Mouse (Mus musculus): Measurements from ENCODE around the gene Rnf208. TPM values are rescaled to one million over a fixed set of nuclear protein-coding genes. Genes with fewer than 3 reads are reported as not detected.
A peak's percentile ranks its signal among the peaks of the same experiment; 100 is the strongest.

Gene Rnf208
- total RNA-seq, 2 experiments from 2014 or later, result 0.58 TPM; not detected in 1

DNA sequence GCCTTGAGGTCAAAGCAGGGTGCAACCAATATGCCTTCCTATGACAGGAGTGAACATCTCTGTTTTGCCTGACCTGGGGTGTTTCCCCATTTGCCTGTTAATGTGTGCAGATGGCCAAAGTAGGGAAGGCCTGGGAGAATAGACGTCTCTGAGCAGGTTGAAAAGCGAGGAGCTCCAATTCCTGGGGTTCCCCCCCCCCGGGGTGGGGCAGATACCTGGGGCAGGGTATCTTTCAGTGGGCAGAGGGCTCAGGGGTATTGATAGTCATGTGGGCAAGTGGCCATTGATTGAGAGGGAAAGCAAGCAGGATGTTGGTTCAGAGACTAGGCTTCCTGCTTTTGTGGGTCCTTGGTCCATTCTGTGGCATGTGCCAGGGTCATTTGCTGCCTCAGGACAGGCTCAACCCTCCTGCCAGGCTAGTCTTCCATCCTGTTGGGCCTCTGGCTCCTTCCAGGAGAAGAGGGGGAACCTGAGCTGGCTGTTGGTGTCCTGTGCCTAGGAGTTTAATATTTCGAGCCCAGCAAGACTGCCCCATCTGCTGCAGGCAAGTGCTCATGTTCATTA lies 25.8 kb downstream of the Rnf208 start:
- no peak for ATAC-seq (replicated peaks; ENCODE audit: poor library complexity, severe bottlenecking)

DNA sequence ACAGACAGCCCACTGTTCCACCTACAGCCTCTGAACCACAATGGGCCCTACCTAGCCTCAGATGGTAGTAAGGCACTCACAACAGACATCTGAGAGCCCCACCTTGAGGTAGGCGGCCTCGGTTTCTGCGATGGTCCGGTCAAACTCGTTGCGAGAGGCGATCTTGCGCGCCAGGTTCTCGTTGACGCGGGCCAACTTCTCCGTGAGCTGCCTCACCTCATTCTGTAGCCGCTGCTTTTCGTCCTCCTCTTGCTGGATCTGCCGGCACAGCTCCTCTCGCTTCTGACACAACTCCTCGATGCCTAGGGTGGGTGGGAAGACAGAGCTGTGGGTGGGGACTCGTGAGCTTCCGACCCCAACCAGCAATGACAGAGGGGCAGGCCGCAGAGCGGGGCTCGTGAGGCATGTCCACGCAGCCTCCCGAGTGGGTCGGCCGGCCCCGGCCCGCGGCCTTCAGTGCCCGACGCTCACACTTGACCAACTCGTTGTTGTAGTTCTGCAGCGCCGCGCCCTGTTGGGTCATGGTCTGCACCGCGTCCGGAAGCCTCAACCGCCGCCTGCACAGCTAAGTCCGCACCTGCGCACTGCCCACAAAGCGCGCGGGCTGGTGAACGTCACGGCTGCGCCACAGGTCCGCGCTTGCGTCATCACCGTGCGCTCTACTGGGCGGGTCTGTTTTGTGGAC lies 29.9 kb downstream of the Rnf208 start, which contains the start of the genes Ssna1 and Anapc2:
Gene Ssna1 (minus strand): TSS at position 612 of the 685 bp plus-strand sequence.
Gene Anapc2 (plus strand): TSS at position 652 of the 685 bp plus-strand sequence.
- ATAC-seq (replicated peaks; ENCODE audit: poor library complexity, severe bottlenecking), result peak; percentile 95

DNA sequence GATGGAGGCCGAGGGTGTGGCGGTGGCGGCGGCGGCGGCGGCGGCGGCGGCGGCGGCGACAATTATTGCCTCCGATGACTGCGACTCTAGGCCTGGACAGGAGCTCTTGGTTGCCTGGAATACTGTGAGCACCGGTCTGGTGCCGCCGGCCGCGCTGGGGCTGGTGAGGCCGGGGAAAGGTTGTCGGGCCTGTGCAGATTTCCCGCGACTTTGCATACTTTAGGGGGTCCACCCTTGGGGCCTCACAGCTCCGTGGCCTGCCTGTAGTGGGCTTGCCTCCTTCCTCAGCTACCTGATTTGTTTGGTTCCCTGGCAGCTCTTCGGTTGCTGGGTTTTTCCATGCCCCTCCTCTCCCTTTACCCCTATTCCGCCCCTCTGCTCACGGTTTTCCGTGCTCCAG lies 30.5 kb downstream of the Rnf208 start:
- 0 out of 2 replicates have a peak, but pooled peaks have one; percentile 2 for ATAC-seq (replicated peaks; ENCODE audit: poor library complexity, severe bottlenecking)

DNA sequence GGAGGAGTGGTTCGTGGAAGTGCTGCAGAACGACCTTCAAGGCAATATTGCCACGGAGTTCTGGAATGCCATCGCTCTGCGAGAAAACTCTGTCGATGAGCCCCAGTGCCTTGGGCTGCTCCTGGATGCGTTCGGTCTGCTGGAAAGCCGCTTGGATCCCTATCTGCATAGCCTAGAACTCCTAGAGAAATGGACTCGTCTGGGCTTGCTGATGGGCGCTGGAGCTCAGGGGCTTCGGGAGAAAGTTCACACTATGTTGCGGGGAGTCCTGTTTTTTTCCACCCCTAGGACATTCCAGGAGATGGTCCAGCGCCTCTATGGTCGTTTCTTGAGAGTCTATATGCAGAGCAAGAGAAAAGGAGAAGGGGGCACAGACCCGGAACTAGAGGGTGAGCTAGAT lies 31.0 kb downstream of the Rnf208 start:
- no peak for ATAC-seq (replicated peaks; ENCODE audit: poor library complexity, severe bottlenecking)

DNA sequence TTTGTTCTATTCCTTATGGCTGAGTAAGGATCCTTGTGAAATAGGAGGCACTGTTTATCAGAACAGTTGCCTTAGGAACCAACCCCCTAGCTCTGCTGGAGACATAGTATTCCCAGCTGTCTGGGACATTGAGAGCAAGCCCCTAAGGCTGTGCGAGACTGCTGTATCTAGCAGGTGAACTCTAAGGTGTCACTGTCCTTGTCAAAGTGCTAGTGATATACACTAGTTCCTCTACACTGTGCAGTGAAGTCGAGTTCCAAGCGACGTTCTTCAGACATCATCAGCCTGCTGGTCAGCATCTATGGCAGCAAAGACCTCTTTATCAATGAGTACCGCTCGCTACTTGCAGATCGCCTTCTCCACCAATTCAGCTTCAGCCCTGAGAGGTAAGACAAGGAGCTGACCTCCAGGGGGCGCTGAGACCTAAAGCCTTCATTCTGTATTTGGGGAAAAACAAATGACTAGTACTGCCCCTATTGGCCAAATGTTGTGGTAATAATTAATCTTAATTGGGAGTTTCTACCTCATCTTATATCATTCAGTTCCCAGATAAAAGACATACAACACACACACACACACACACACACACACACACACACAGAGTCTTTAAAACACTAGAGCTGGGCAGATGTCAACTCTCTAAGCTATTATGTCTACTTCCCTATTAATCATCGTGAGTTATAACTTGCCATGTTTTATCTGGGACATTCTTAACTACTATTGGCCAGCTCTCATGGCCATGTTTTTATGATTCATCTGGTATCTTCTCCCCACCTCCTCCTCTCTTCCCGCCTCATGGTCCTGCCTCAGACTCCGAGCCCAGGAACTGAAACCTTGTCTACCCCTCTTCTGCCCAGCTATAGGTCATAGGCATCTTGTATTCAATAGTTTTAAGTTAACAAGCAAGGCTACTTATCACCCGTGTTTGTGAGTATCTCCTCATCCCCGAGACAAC lies 37.1 kb downstream of the Rnf208 start:
- peak; percentile 93 for ATAC-seq (replicated peaks; ENCODE audit: poor library complexity, severe bottlenecking)

DNA sequence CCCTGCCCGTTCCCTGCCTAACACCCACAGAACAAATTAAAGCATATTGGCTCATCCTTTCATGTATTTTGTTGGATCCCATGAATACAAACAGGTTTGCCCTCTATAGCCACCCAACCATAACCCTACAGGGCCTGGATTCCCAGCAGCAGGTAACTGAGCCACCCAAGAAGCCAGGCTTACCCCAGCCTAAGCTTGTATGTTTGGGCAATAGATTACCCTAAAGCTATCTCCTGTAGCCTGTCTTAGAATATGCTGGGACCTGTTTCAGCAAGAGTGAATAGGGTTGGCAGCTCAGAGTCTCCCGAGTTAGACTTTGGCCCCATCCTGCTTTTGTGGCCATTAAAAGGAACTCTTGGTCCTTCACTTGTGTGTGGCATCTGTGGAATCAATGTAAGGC lies 43.5 kb downstream of the Rnf208 start:
- no peak for ATAC-seq (replicated peaks; ENCODE audit: poor library complexity, severe bottlenecking)

DNA sequence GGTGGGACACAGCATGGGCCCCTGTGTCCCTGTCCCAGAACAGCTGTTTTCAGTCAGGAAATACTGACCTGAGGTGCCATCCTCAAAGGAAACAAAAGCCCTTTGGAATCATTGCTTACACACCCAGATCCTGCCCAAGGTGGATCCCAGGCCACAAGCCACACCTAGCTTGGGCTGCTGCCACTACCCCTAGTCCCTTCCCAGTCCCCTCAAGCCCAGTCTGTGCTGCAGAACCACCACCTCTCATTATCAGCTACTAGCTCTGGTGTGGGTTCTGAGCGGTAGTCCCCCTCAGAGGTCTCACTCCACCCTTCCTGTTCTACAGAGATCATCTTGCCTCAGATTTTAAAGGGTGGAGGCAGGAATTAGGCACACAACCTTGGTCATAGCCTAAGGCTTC lies 44.3 kb downstream of the Rnf208 start:
- ATAC-seq (replicated peaks; ENCODE audit: poor library complexity, severe bottlenecking), result no peak

DNA sequence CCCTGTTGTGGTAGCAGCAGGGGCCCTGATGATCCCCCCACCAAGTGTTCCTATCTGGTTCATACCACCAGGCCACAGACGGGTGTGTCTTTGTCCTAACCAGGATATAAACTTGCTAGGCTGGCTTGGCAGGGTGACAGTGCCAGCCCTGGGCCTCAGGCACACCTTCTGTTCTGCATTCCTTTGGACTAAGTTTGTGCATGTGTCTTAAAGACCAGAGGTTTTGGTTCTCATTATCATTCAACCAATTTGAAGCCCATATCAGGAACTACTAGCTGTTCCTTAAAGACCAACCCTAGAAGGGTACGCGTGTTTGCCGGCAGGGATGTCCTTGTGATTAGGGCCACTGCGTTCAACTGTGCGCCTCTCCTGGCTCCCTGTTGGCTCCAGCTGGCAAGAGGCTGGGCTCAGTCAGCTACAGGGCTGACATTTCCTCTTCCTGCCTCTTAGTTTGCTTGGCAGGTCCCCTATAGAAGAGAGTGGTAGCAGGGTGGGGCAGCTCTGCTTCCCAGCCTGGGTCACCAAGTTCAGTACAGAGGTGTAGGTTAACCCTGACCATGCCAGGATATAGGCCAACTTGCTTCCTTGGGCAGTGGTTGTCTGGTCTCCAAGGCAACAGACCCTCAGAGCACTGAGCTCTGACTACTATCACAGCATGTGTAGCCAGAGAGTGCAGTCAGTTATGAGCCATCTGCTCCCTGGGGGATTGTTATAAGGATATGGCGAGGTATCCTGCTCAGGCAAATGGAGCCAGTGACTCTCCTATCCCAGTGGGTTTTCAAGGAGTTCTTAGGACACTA lies 45.0 kb downstream of the Rnf208 start:
- ATAC-seq (replicated peaks; ENCODE audit: poor library complexity, severe bottlenecking), result no peak

DNA sequence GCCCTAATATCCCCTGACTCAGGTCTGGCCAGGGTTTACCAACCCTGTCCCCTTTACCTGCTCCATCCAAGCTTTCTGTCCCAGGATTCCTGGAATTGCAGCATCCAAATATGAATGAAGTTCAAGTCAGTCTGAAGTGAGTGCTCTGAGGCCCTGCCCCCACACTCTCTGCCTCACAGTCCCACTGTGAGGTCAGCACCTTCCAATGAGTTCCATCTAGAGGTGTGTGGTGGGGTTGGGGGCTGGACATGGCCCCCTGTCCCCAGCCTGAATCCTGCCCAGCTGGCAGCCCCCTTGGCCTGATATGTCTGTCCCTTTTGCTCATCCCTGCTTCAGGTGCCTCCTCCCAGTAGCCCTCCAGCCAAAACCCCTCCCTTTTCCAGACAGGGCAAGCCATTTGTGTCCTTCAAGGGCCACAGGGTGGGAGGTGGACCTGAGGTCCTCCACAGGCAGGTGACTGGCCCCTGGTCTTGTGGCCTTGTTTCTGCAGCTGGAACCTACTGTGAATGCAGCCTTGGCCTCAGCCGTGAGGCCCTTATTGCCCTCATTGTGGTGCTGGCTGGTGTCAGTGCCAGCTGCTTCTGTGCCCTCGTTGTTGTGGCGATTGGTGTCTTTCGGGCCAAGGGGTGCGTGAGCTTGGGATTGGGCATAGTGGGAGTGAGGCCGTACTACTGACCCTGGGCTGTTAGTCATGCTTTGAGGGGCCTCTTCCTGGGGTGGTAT lies 46.0 kb downstream of the Rnf208 start, which contains the start of gene Tmem210:
Gene Tmem210 (plus strand): TSS at position 219 of the 723 bp plus-strand sequence.
- no peak for ATAC-seq (replicated peaks; ENCODE audit: poor library complexity, severe bottlenecking)

DNA sequence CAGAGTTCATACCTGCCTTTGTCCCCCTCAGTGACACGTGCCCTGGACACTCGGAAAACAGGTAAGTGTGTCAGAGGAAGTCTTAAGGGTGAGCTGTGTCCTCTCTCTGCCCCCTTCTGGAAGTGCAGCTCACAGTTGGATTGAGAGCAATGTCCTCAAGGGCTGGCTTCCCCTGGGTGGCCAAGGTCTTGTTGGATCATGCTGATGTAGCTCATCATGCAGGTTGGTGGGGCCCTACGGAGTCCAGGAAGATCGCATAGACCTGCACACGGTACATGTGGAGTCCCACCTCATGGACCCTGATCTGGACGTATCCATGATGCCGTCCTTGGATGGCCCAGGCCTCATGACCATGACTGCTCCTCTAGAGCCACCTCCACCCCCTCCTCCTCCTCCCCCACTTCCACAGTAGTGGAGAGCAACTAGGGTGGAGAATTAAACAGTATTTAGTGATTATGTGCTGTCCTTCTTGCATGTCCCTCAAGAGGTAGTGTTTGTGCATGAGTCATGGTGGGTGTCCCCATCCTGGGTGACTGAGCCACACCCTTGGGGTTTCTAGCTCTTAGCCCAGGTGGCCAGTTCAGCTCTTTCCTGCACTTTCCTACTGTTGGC lies 46.8 kb downstream of the Rnf208 start:
- no peak for ATAC-seq (replicated peaks; ENCODE audit: poor library complexity, severe bottlenecking)

DNA sequence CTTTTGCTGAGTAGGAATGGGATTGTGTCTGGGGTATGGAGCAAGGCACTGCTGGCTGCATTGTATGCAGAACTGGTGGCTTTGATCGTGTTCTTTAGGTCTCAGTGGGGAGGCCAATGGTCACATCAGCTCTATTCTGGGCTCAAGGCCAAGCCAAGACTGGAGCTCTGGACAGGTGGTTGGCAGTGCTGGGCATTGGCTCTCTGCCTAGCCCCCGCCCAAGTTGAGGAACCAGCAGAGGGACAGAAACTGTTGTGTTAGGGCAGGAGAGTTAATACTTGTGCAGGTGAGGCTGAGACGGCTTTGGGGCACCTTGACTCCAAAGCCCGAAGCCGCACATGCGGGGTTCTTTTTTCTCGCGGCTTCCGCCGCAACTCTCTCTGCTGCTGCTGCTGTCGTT lies 47.6 kb downstream of the Rnf208 start, which contains the start of gene Lrrc26:
Gene Lrrc26 (plus strand): TSS at position 265 of the 400 bp plus-strand sequence.
- no peak for ATAC-seq (replicated peaks; ENCODE audit: poor library complexity, severe bottlenecking)

DNA sequence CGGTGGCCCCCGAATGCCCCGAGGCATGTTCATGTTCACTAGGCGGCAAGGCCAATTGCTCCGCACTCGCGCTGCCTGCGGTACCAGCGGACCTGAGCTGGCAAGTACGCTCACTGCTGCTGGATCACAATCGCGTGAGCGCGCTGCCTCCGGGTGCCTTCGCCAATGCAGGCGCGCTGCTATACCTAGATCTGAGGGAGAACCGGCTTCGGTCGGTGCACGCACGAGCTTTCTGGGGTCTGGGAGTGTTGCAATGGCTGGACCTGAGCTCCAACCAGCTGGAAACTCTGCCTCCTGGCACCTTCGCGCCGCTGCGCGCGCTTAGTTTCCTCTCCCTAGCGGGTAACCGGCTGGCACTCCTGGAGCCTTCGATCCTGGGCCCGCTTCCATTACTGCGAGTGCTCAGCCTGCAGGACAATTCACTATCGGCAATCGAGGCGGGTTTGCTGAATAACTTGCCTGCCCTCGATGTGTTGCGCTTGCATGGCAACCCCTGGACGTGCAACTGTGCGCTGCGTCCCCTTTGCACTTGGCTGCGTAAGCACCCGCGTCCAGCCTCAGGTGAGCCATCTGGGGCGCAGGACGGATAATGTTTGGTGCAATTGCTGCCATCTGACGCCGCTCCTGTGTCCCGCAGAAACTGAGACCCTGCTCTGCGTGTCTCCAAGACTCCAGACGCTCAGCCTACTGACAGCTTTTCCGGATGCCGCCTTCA lies 48.2 kb downstream of the Rnf208 start:
- no peak for ATAC-seq (replicated peaks; ENCODE audit: poor library complexity, severe bottlenecking)

DNA sequence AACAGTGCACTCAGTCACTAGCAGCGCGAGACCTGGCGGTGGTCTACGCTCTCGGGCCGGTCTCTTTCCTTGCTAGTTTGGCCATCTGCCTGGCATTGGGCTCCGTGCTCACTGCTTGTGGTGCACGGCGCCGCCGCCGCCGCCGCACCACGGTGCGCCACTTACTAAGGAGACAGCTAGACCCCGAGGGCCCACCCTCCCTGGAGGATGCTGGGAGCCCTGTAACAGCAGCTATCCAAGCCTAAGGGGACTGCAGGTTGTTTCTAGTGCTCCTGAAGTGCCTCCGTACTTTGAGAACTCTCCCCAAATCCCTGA lies 48.7 kb downstream of the Rnf208 start:
- ATAC-seq (replicated peaks; ENCODE audit: poor library complexity, severe bottlenecking), result no peak

DNA sequence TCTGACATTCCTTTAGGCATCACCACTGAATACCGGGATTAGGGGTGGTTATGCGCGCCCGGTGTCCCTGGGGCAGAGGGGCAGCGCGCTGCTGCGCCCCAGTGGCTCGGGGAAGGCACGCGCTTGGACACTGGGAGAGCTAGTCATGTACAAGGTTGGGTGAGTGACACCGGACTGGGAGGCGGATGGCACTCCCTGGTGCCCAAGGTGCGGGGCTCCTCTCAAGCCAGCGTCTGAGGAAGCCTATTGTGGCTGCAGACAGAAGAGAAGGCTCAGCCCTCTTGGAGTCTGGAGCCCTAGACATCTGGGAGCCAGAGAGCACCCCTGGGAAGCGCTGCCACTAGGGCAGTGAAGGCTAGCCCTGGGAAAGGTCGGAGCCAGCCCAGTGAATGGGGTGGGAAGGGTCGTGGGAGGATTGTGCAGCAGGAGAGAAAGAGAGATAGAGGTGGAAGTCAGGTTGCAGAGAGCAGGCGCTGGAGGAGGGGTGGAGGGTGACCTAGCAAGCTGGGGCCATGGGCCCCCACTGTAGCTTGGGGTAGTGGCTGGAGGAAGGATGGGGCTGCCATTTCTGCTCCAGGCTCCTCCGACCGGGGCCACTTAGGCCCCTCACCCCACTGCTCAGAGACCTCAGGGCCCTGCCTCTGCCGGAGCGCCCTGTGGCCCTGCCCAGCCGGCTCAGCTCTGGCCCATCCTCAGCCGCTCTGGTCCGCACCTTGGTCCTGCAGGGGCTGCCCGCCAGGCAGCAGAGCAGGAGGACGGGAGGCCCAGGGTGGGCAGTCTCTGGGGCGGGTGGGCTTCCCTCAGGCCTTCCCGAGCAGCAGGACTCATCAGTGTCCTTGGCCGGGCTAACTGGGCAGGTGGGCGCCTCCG lies 49.4 kb downstream of the Rnf208 start:
- no peak for ATAC-seq (replicated peaks; ENCODE audit: poor library complexity, severe bottlenecking)

DNA sequence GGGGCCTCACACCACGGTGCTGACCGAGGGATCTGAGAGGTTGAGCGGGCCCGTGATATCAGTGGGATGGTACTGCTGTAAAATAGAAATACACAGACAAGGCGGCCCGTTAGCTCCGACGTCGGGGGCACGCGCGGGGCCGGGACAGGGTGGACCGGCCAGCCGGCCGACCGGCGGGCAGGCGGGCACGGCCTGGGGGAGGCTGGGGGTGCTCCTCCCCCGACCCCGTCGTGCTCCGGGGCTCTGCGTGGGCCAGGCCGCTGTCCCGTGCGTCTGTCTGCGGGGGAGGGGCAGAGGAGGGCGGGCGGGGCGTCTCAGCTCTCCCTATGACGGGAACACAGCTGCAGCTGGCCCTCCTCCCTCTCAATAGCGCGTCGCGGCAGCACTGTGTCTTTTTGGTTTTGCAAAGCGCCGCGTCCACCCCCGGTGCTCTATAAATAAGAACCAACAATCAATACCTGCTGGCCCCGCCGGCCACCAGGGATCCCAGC lies 50.0 kb downstream of the Rnf208 start:
- no peak for ATAC-seq (replicated peaks; ENCODE audit: poor library complexity, severe bottlenecking)

DNA sequence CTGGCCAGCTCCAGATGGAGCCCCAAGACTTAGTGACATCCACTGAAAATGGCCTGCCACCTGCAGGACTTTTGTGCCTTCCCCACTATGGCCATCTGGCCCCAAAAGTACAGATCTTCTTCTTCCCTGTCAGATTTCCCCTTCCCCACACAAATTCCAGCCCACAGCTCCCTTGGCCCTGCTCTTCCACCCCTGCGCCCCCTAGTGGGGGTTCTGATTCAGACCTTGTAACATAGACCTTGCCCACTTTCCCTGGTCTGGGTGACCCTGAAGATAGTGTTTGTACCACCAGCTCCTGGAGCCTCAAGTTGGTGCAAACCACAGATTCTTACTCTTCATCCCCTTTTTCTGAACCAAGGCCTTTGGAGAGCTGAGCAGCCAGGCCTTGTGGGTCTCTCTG lies 50.8 kb downstream of the Rnf208 start:
- peak; percentile 55; the same call in 1 of the 2 replicates for ATAC-seq (replicated peaks; ENCODE audit: poor library complexity, severe bottlenecking)

DNA sequence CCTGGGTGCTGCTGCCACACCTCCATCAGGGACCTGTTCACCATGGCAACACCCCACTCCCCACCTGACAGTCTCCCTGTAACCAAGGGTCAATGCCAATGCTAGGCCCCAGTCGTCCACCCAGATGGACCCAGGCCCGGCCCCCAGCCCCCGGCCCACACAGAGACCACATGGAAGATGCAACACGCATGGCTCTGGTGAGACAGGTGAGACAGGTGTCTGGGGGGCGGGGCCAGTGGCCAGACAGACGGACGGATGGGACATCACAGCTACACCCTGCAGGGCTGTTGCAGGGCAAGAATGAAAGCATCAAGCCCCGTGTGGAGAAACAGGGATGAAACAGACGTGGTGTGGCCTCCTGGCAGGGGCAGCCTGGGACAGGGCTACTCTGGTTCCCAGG lies 51.7 kb downstream of the Rnf208 start:
- no peak for ATAC-seq (replicated peaks; ENCODE audit: poor library complexity, severe bottlenecking)

All from granulocyte monocyte progenitor cell, adult 5-6 weeks (primary cell).